ENCODE assay signal across 10 mouse cellular contexts in genomic region chr2:105666763-105667625, GRCm38 (mm10). TPM values are rescaled to one million over a fixed set of nuclear protein-coding genes. Genes with fewer than 3 reads are reported as not detected.
A peak's percentile ranks its signal among the peaks of the same experiment; 100 is the strongest.
DNase-seq lines count a peak whose midpoint lies in the region; ATAC-seq and TF ChIP-seq lines count a peak whose summit lies in the region.
"Had no signal": no experiment of that assay in that cellular context is flagged by ENCODE, and none has a peak within 500 bp of the region (broad histone marks: within the 10 kb centered on the region; RNA-seq: fewer than 3 reads in every experiment).

No protein-coding gene starts in this region.

- H3K9me3 ChIP-seq in midbrain, embryonic 10.5 days (replicated peaks): no peaks in the 10 kb centered on the region
- H3K9me3 ChIP-seq in midbrain, postnatal 0 days (ENCODE audit: low read length): no peaks in the 10 kb centered on the region
- H3K9me3 ChIP-seq in embryonic facial prominence, embryonic 10.5 days: no peaks in the 10 kb centered on the region
- no peaks in the 10 kb centered on the region for H3K9me3 ChIP-seq in intestine, postnatal 0 days (ENCODE audit: control insufficient read depth)

- H3K4me2 ChIP-seq in midbrain, postnatal 0 days (ENCODE audit: low read depth, low read length, poor library complexity, severe bottlenecking): no peak overlapping the region
- H3K4me2 ChIP-seq in intestine, postnatal 0 days (replicated peaks; ENCODE audit: low read depth): 0 out of 2 replicates have a peak overlapping the region, but pooled peaks have one; percentile 6

- ATAC-seq in midbrain, postnatal 0 days (ENCODE audit: low FRiP score): no peak
- no peak for ATAC-seq in intestine, postnatal 0 days

- H3K9ac ChIP-seq in midbrain, postnatal 0 days (replicated peaks; ENCODE audit: low read length, poor library complexity, severe bottlenecking): no peak overlapping the region
- H3K9ac ChIP-seq in intestine, postnatal 0 days (ENCODE audit: low read depth, low read length): no peak overlapping the region

- peak overlapping the region; percentile 14; the same call in 1 of the 2 replicates for H3K4me3 ChIP-seq in midbrain, embryonic 10.5 days
- H3K4me3 ChIP-seq in midbrain, postnatal 0 days (ENCODE audit: low read depth, low read length): no peak overlapping the region
- 0 out of 2 replicates have a peak overlapping the region, but pooled peaks have one; percentile 21 for H3K4me3 ChIP-seq in embryonic facial prominence, embryonic 10.5 days
- H3K4me3 ChIP-seq in intestine, postnatal 0 days (ENCODE audit: low read depth, low read length): no peak overlapping the region; the same call in 1 of the 2 replicates
- H3K4me3 ChIP-seq: layer of hippocampus, adult 2 months had no signal

- DNase-seq in midbrain, embryonic 10.5 days (ENCODE audit: low spot score): peak; percentile 53
- no peak for DNase-seq in midbrain, postnatal 0 days (ENCODE audit: low spot score)
- peak; percentile 54 for DNase-seq in embryonic facial prominence, embryonic 10.5 days (ENCODE audit: low spot score)
- DNase-seq in yolk sac, embryonic 10.5 days (ENCODE audit: low spot score): peak; percentile 5
- no peak for DNase-seq in urinary bladder, postnatal 4 days (ENCODE audit: low spot score in 2 of 2)
- DNase-seq in spleen, postnatal 4 days (ENCODE audit: low spot score in 2 of 2): no peak
- DNase-seq in ovary, postnatal 14 days (ENCODE audit: low spot score): no peak
- DNase-seq: heart, postnatal 14 days had no signal

- H3K36me3 ChIP-seq in midbrain, embryonic 10.5 days: no peaks in the 10 kb centered on the region
- no peaks in the 10 kb centered on the region for H3K36me3 ChIP-seq in midbrain, postnatal 0 days (ENCODE audit: insufficient read depth, low read length)
- H3K36me3 ChIP-seq in embryonic facial prominence, embryonic 10.5 days (replicated peaks): no peaks in the 10 kb centered on the region
- no peaks in the 10 kb centered on the region for H3K36me3 ChIP-seq in intestine, postnatal 0 days (ENCODE audit: control insufficient read depth, insufficient read depth)

- no peak for TF ChIP-seq CTCF in midbrain, postnatal 0 days (IDR thresholded peaks at IDR 0.05)
- no peak for TF ChIP-seq CTCF in intestine, postnatal 0 days (IDR thresholded peaks at IDR 0.05; ENCODE audit: low read depth)

- no peak overlapping the region for H3K27ac ChIP-seq in midbrain, embryonic 10.5 days (replicated peaks)
- no peak overlapping the region for H3K27ac ChIP-seq in midbrain, postnatal 0 days (ENCODE audit: low read depth, low read length)
- H3K27ac ChIP-seq in embryonic facial prominence, embryonic 10.5 days (replicated peaks): no peak overlapping the region
- H3K27ac ChIP-seq in intestine, postnatal 0 days (ENCODE audit: low read depth, low read length): no peak overlapping the region
- H3K27ac ChIP-seq: layer of hippocampus, adult 2 months had no signal

- WGBS in midbrain, embryonic 10.5 days: under 1% methylated on average over 41 of the region's 41 CpGs
- WGBS in midbrain, postnatal 0 days: 3% methylated on average over 41 of the region's 41 CpGs
- 1% methylated on average over 41 of the region's 41 CpGs for WGBS in embryonic facial prominence, embryonic 10.5 days
- 1% methylated on average over 41 of the region's 41 CpGs for WGBS in intestine, postnatal 0 days

- peaks cover 100% of the 10 kb centered on the region for H3K27me3 ChIP-seq in midbrain, embryonic 10.5 days (ENCODE audit: low read depth, poor library complexity, severe bottlenecking)
- H3K27me3 ChIP-seq in midbrain, postnatal 0 days (ENCODE audit: insufficient read depth, low read length): peaks cover 87% of the 10 kb centered on the region
- H3K27me3 ChIP-seq in embryonic facial prominence, embryonic 10.5 days (replicated peaks; ENCODE audit: low read depth, poor library complexity, severe bottlenecking): peaks cover 100% of the 10 kb centered on the region
- H3K27me3 ChIP-seq in intestine, postnatal 0 days (replicated peaks; ENCODE audit: control insufficient read depth, insufficient read depth, low read length): peaks cover 95% of the 10 kb centered on the region

- H3K4me1 ChIP-seq in midbrain, embryonic 10.5 days: peaks cover 55% of the 10 kb centered on the region
- H3K4me1 ChIP-seq in midbrain, postnatal 0 days (ENCODE audit: insufficient read depth, low read length): no peaks in the 10 kb centered on the region
- peaks cover 39% of the 10 kb centered on the region for H3K4me1 ChIP-seq in embryonic facial prominence, embryonic 10.5 days
- 0 out of 2 replicates have a peak, but pooled peaks cover 2% of the 10 kb centered on the region for H3K4me1 ChIP-seq in intestine, postnatal 0 days (replicated peaks; ENCODE audit: control insufficient read depth, insufficient read depth, low read length)

RNA-seq across cellular contexts. Expression of gene Pax6, which starts 1.7 kb away (rescaled TPM):
- 39.0 and 40.1 TPM in 2 replicates for polyA plus RNA-seq in midbrain, embryonic 10.5 days (2016; fragmentation: Nextera tagmentation; extraction: Ambion mirVana)
- 15.4 and 27.1 TPM in 2 replicates for total RNA-seq in midbrain, postnatal 0 days (2014; rRNA removed)
- 6.9 and 11.3 TPM in 2 replicates for polyA plus RNA-seq in midbrain, postnatal 0 days (2015; fragmentation: Nextera tagmentation; extraction: Ambion mirVana)
- polyA plus RNA-seq in embryonic facial prominence, embryonic 10.5 days (2016; fragmentation: Nextera tagmentation; extraction: Ambion mirVana): 13.0 and 22.3 TPM in 2 replicates
- 0.43 and 0.51 TPM in 2 replicates for polyA plus RNA-seq in intestine, postnatal 0 days (2015; fragmentation: Nextera tagmentation; extraction: Ambion mirVana)
- total RNA-seq: heart, postnatal 14 days had no signal

Comparison
In these comparisons a context has a peak if more than half of its experiments do, and no peak if none do; other contexts are left out.
1. DNase-seq: peak in midbrain, embryonic 10.5 days (single experiment), embryonic facial prominence, embryonic 10.5 days (single experiment) and yolk sac, embryonic 10.5 days (single experiment); none in midbrain, postnatal 0 days (single experiment), urinary bladder, postnatal 4 days (0 of 2), spleen, postnatal 4 days (0 of 2) and ovary, postnatal 14 days (single experiment).
2. H3K4me3 ChIP-seq: peak in midbrain, embryonic 10.5 days (single experiment) and embryonic facial prominence, embryonic 10.5 days (single experiment); none in midbrain, postnatal 0 days (single experiment) and intestine, postnatal 0 days (single experiment).